Mouse (Mus musculus) CD4-positive helper T cell, adult 2 months (primary cell): ENCODE measurements around the gene Mslnl.
A peak's percentile ranks its signal among the peaks of the same experiment; 100 is the strongest.
"Not testable (repeated sequence)": the region's sequence is repeated elsewhere in the genome, so short reads cannot be mapped to it uniquely, and the experiment has no call there.

Source experiments
- DNase-seq: peaks from one replicate; pipeline ENCODE4 v3.0.0-alpha.2; 2012; ENCODE audit warnings: low read depth, missing footprints, low spot score

Mslnl gene

DNA sequence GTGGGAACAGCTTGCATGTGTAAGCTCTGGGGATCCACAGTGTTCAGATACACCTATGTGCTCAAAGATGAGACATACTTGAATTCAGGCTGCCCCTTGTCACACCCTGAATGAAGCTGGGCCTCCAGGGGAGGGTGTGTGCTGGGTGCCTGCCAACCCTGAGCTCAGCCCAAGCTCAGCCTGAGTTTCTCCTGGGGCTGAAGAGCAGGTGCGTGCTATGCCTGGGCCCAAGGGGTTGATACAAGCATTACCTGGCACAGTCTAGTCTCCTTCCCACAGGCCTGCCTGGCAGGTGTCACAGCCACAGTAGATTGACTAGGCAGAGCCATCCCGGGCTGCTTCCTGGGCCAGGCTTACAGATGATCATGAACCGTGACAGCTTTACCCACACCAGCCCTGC lies at the start of gene Mslnl:
TSS of gene Mslnl (plus strand) at position 298 of the 400 bp plus-strand sequence.
- no peak for DNase-seq

GRCm38 (mm10) chr17:25686323-25686722 lies 49.5 kb upstream of the Mslnl start:
- DNase-seq = no peak

GRCm38 (mm10) chr17:25688922-25689321 lies 46.9 kb upstream of the Mslnl start:
- DNase-seq = no peak

DNA sequence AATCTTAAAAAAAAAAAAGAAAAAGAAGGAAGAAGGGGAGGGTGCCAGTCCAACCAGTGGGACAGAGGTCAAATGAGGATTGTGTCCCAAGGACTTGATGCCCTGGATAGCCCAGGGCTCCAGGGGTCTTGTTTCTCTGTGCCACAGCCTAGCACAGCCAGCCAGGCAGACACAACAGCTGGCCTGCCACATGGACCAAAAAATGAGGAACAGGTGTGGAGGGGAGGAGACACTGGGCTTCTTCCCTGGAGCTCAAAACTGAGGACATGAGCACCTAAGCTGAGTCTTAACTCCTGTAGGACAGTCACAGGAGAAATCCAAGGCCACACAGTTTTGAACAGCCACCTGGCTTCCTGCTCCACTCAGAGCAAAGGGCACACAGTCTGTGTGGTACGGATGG lies 39.6 kb upstream of the Mslnl start:
- DNase-seq = no peak

DNA sequence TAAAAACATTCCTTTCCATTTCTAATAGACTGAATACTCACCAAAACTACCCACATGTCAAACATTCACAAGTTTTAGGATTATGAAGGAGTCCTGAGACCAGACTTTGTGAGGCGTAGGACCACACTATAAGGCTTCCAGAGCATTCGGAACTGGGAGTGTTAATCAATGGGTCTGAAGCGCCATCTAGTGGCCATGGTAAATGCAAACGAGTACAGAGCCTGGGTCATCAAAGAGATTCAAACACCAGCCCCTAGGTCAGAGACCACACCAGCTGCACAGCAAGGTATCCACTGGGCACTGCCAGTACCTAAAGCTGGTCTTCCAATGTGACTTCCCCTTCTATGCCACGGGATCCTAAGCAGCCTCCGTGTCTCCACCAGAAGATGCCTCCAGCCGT lies 37.4 kb upstream of the Mslnl start:
- peak; percentile 59 for DNase-seq

GRCm38 (mm10) chr17:25700863-25701496 lies 34.9 kb upstream of the Mslnl start:
- no peak for DNase-seq

- no peak for DNase-seq
Observed at GRCm38 (mm10) chr17:25709994-25710393, 25.8 kb upstream of the Mslnl start.

- DNase-seq = no peak
Observed at GRCm38 (mm10) chr17:25711136-25711535, 24.7 kb upstream of the Mslnl start.

DNA sequence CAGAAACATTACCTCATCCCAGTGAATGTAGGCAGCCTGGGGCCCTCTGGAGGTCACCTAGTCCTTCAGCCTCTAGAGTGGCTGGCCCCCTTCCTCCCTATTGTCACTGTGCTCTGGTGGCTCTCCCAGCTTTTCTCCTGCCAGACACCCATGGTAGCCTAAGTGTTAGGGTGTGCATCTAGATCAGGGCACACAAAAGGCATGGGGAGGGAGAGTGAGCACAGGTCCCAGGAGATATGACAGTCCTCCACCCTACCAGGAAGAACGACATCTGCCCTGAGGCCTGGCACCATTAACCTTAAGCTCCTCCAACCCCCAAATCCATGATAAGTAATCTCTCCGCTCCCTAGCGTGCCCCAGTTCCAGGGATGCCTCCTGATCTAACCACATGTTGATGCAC lies 20.2 kb upstream of the Mslnl start:
- DNase-seq = no peak

DNA sequence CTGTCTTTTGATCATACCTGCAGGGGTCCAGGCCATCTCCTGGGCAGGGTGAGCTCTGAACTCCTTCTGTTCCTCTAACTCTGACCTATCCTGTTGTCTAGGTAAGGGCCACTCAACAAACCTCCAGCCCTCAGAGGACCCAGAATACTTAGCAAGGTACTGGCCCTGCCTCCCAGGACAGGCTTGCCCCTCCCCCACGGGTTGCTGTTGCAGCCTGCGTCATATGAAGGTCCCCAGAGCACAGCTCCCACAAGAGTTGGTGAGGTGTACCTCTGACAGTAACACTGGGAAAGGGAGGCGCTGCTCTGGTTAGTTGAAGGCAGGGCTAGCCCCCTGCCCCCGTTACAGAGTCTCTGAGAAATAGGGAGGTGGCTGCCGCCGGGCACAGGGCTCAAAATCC lies 19.7 kb upstream of the Mslnl start:
- no peak for DNase-seq

DNA sequence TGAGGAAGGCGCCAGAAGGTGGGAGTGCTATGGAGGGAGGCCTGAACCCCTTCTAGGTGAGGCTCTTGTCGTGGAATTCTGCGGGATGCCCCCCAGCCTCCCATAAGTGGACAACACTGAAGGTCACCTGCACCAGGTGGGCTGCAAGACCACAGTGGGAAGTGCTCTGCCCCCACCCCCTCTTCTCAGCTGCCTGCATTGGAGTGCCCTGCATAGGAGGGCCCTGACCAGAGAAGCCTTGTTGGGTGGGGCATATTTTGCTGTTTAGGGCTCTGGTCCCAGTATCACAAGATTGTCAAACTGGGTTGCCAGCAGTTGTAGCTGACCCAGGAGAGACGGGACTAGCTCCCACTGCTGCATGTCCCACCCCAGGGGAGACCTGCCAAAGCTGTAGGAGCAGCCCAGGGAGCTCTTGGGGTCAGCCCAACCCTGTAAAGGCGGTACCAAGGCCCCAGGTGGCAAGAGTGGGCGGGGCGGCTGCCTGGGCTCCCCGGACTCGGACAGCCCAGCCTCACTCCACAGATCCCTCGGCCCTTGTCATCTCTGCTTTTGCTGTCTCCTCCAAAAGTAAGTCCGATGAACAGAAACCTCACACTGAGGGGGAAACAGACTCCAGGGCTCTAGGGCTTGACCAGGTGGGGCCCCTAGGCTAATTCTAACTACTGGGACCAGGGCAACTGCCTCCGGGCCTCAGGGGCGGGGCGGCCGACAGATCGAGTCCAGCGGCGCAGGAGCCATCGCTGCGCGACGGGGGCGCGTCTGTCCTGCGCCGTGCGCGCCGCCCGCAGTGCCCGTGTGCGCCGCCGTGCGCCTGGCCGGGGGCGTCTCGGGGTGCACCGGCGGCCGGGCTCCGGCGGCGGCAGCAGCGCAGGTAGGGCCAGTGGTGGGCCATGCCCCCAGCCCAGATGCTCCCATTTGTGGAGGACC lies 18.9 kb upstream of the Mslnl start, which contains the start of gene Gng13:
TSS of gene Gng13 (plus strand) at position 461 of the 927 bp plus-strand sequence.
- DNase-seq = no peak

GRCm38 (mm10) chr17:25717691-25718090 lies 18.2 kb upstream of the Mslnl start:
- DNase-seq = no peak

DNA sequence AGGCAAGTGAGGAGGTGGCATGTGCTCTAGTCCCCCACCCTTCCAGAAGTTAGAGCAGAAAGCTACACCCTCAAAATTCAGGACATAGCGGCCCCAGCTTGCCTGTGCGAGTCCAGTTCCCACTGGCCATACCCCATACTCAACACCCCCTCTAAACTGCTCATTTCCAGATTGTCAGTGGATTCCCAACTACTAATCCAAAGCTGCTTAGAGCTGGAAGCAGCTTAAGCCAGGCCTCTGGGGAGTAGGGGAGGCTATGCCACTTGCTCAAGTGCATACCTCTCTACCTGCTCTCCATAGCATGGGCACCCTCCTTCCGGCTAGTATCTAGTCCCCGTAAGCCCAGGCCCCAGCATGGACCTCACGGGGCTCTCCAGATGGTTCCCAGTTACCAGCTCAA lies 14.4 kb upstream of the Mslnl start:
- no peak for DNase-seq

- DNase-seq = no peak
Observed at GRCm38 (mm10) chr17:25723470-25723869, 12.4 kb upstream of the Mslnl start.

DNA sequence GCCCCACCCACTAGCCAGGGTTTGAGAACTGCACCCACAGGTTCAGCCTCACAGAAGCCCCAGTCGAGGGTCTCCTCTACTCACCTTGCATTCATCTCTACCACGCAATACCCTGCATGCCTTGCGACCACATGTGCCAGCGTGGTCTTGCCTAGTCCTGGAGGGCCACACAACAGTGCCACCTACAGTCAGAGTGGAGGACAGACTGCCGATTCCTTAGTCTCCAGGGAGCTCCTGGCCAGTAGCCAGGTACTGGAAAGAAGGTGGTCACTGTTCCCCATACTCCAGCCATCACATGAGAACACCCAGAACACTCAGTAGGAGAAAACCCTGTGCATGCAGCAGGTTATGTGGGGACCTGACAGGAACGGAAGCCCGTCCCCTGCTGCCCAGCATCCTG lies 11.9 kb upstream of the Mslnl start:
- DNase-seq = no peak

DNA sequence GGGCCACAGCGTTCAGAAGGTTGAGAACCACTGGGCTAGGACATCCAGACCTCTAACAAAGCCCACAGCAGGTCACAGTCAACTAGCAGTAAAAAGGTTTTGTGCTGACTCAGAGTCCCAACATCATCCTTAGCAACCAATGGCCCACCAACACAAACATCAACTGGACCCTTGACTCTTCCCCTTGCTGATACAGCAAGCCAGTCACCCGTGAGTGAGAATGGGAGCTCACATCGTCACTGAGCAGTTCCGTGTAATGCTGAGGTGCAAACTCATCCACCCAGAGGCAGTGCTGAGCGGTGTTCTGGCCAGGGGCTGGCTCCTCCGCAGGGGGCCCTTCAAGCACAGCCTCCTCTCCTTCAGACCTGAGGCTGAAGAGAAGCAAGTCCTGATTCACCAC lies 10.6 kb upstream of the Mslnl start:
- no peak for DNase-seq

GRCm38 (mm10) chr17:25727265-25728008 lies 8.4 kb upstream of the Mslnl start, which contains the start of the genes Chtf18 and Rpusd1:
TSS of gene Chtf18 (minus strand) at chr17:25727419.
TSS of gene Rpusd1 (plus strand) at chr17:25727670.
- peak; percentile 99 for DNase-seq

GRCm38 (mm10) chr17:25728009-25728270 lies 7.9 kb upstream of the Mslnl start:
- no peak for DNase-seq

GRCm38 (mm10) chr17:25732082-25732481 lies 3.8 kb upstream of the Mslnl start:
- peak; percentile 82 for DNase-seq

GRCm38 (mm10) chr17:25735246-25735645 lies 596 bp upstream of the Mslnl start:
- DNase-seq = no peak

- no peak for DNase-seq
Observed at GRCm38 (mm10) chr17:25738861-25739260, 3.0 kb downstream of the Mslnl start.

DNA sequence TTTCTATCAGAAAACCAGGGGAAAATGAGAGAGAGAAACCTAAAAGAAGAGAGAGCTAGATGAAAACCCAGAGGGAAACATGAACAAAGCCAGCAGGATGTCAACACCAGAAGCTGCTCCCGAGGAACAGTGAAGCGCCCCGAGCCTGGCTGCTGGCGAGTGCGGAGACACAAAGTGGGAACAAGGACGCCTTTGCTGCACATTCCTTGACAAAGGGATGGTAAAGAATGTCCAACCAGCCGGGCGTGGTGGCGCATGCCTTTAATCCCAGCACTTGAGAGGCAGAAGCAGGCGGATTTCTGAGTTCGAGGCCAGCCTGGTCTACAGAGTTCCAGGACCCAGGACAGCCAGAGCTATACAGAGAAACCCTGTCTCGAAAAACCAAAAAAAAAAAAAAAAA lies 5.6 kb downstream of the Mslnl start:
- not testable (repeated sequence) for DNase-seq
